In genomic region chr12:84451801-84452200, GRCm38 (mm10) we compare ENCODE assay signal across 1 mouse cellular context.
TF ChIP-seq lines count a peak whose summit lies in the region.

No protein-coding gene starts in this region.

TF ChIP-seq in MEL, 35 proteins besides CTCF, POLR2A, EP300 and RAD21:
- TF ChIP-seq CHD1 (IDR thresholded peaks at IDR 0.05; ENCODE audit: low read depth, low read length) (no peak), NELFE (IDR thresholded peaks at IDR 0.05; ENCODE audit: low read depth, low read length) (0 out of 2 replicates have a peak, but pooled peaks have one; percentile 25)
